Mouse (Mus musculus): ENCODE measurements around the gene Gpr75. TPM values are rescaled to one million over a fixed set of nuclear protein-coding genes. Genes with fewer than 3 reads are reported as not detected.

Gene Gpr75
- total RNA-seq (2021): 10 to 100 TPM; 10.5 to 12.2 TPM
- long read RNA-seq, experiment 1, transcript Gpr75-201 (2 exons, 2,926 nt): major isoform, 11 of 13 reads
- long read RNA-seq, experiment 1, partial matches to known transcripts: 0 of 13 reads
- long read RNA-seq, experiment 1, other reads (novel, unspliced or antisense): 2 of 13 reads
- long read RNA-seq, experiment 2, transcript Gpr75-201 (2 exons, 2,926 nt): major isoform, 9 of 11 reads
- long read RNA-seq, experiment 2, partial matches to known transcripts: 0 of 11 reads
- long read RNA-seq, experiment 2, other reads (novel, unspliced or antisense): 2 of 11 reads

GRCm38 (mm10) chr11:30885171-30885871, at the start of gene Gpr75, which contains the start of gene Asb3:
Gene Gpr75, plus strand, starts transcription at chr11:30885358.
Gene Asb3, plus strand, starts transcription at chr11:30885416.
- peak within 1 kb of the TSS; percentile 89 for H3K4me3 ChIP-seq
- intact Hi-C loops (cut with DNase I): no loop called here
- TF ChIP-seq CTCF (IDR thresholded peaks at IDR 0.05): no peak
- DNase-seq (ENCODE audit: extremely low spot score in 1 of 2, low spot score in 2 of 2): peak; percentile 71 to 79
- H3K27ac ChIP-seq: peak within 1 kb of the TSS; percentile 97

- Histone ChIP-seq H3K4me3 (no peak overlapping the region), H3K27ac (no peak overlapping the region)
- TF ChIP-seq CTCF (IDR thresholded peaks at IDR 0.05): no peak
- DNase-seq (ENCODE audit: extremely low spot score in 1 of 2, low spot score in 2 of 2): no peak
- intact Hi-C loops (cut with DNase I): no loop called here
Measured at GRCm38 (mm10) chr11:30838793-30839192, 46.4 kb upstream of the Gpr75 start.

GRCm38 (mm10) chr11:30844355-30844754, 40.8 kb upstream of the Gpr75 start:
- no peak for TF ChIP-seq CTCF (IDR thresholded peaks at IDR 0.05)
- no peak for DNase-seq (ENCODE audit: extremely low spot score in 1 of 2, low spot score in 2 of 2)
- intact Hi-C loops (cut with DNase I): no loop called here
- Histone ChIP-seq H3K4me3 (no peak overlapping the region), H3K27ac (no peak overlapping the region)

- no peak for TF ChIP-seq CTCF (IDR thresholded peaks at IDR 0.05)
- no peak overlapping the region for H3K27ac ChIP-seq
- no peak for DNase-seq (ENCODE audit: extremely low spot score in 1 of 2, low spot score in 2 of 2)
- intact Hi-C loops (cut with DNase I): no loop called here
- no peak overlapping the region for H3K4me3 ChIP-seq
Measured at GRCm38 (mm10) chr11:30872425-30872824, 12.7 kb upstream of the Gpr75 start.

GRCm38 (mm10) chr11:30888153-30888552, 3.0 kb downstream of the Gpr75 start:
- no peak overlapping the region for H3K27ac ChIP-seq
- no peak for DNase-seq (ENCODE audit: extremely low spot score in 1 of 2, low spot score in 2 of 2)
- TF ChIP-seq CTCF (IDR thresholded peaks at IDR 0.05): no peak
- intact Hi-C loops (cut with DNase I): no loop called here
- no peak overlapping the region for H3K4me3 ChIP-seq

- Histone ChIP-seq H3K27ac (no peak overlapping the region), H3K4me3 (no peak overlapping the region)
- no peak for TF ChIP-seq CTCF (IDR thresholded peaks at IDR 0.05)
- no peak for DNase-seq (ENCODE audit: extremely low spot score in 1 of 2, low spot score in 2 of 2)
- intact Hi-C loops (cut with DNase I): no loop called here
Measured at GRCm38 (mm10) chr11:30896201-30896600, 11.0 kb downstream of the Gpr75 start.

GRCm38 (mm10) chr11:30899312-30899711, 14.2 kb downstream of the Gpr75 start:
- Histone ChIP-seq H3K27ac (no peak overlapping the region), H3K4me3 (no peak overlapping the region)
- DNase-seq (ENCODE audit: extremely low spot score in 1 of 2, low spot score in 2 of 2): no peak
- intact Hi-C loops (cut with DNase I): no loop called here
- TF ChIP-seq CTCF (IDR thresholded peaks at IDR 0.05): no peak

GRCm38 (mm10) chr11:30912311-30912710, 27.2 kb downstream of the Gpr75 start:
- intact Hi-C loops (cut with DNase I): loop anchor here (10.0 kb wide), 1 partner anchor 238 kb away; no protein-coding TSS in a partner anchor
- Histone ChIP-seq H3K4me3 (no peak overlapping the region), H3K27ac (no peak overlapping the region)
- no peak for TF ChIP-seq CTCF (IDR thresholded peaks at IDR 0.05)
- DNase-seq (ENCODE audit: extremely low spot score in 1 of 2, low spot score in 2 of 2): no peak

GRCm38 (mm10) chr11:30920641-30921040, 35.5 kb downstream of the Gpr75 start:
- DNase-seq (ENCODE audit: extremely low spot score in 1 of 2, low spot score in 2 of 2): no peak
- no peak overlapping the region for H3K27ac ChIP-seq
- intact Hi-C loops (cut with DNase I): no loop called here
- TF ChIP-seq CTCF (IDR thresholded peaks at IDR 0.05): no peak
- H3K4me3 ChIP-seq: no peak overlapping the region

- intact Hi-C loops (cut with DNase I): no loop called here
- Histone ChIP-seq H3K27ac (no peak overlapping the region), H3K4me3 (no peak overlapping the region)
- DNase-seq (ENCODE audit: extremely low spot score in 1 of 2, low spot score in 2 of 2): no peak
- no peak for TF ChIP-seq CTCF (IDR thresholded peaks at IDR 0.05)
Measured at GRCm38 (mm10) chr11:30923283-30923682, 38.1 kb downstream of the Gpr75 start.

GRCm38 (mm10) chr11:30928079-30928478, 42.9 kb downstream of the Gpr75 start:
- H3K4me3 ChIP-seq: no peak overlapping the region
- intact Hi-C loops (cut with DNase I): no loop called here
- DNase-seq (ENCODE audit: extremely low spot score in 1 of 2, low spot score in 2 of 2): no peak
- H3K27ac ChIP-seq: no peak overlapping the region
- TF ChIP-seq CTCF (IDR thresholded peaks at IDR 0.05): no peak

GRCm38 (mm10) chr11:30928498-30928897, 43.3 kb downstream of the Gpr75 start:
- no peak for TF ChIP-seq CTCF (IDR thresholded peaks at IDR 0.05)
- DNase-seq (ENCODE audit: extremely low spot score in 1 of 2, low spot score in 2 of 2): no peak
- intact Hi-C loops (cut with DNase I): no loop called here
- Histone ChIP-seq H3K4me3 (no peak overlapping the region), H3K27ac (no peak overlapping the region)

Other genes starting within 250 kb of the Gpr75 start
- gene Acyp2, start 235.8 kb upstream of the Gpr75 start, total RNA-seq (2021): 10 to 100 TPM; 22.8 to 27.1 TPM
- gene Psme4, start 113.6 kb upstream of the Gpr75 start, total RNA-seq (2021): 10 to 100 TPM; 49.9 to 54.1 TPM
- 10 to 100 TPM; 18.7 to 19.4 TPM for gene Asb3, start 58 bp downstream of the Gpr75 start, total RNA-seq (2021)
- 10 to 100 TPM; 58.6 to 59.4 TPM for gene Erlec1, start 69.0 kb downstream of the Gpr75 start, total RNA-seq (2021)
- gene Chac2, start 101.0 kb downstream of the Gpr75 start, total RNA-seq (2021): 10 to 100 TPM; 14.6 to 15.4 TPM

All from left cerebral cortex, adult 2 months (tissue).